Mouse (Mus musculus) fat pad, adult 2 months (tissue): ENCODE measurements at regions not wholly inside any gene's neighbourhood (a gene's known extent, or its start where the extent isn't known, plus 50 kb on each side); places are given as distances from the start of the nearest gene placed in this dataset.

Experiments used
- DNase-seq: peaks from one replicate; pipeline ENCODE4 v3.0.0-alpha.2; 2011; ENCODE audit warnings: low read depth, low spot score; ENCODE audit errors: extremely low read depth

GRCm38 (mm10) chr2:138640654-138641053 lies 384.3 kb downstream of the Btbd3 start:
- no peak for DNase-seq

- no peak for DNase-seq
These were observed 385.0 kb downstream of the Btbd3 start for GRCm38 (mm10) chr2:138641335-138641734.

GRCm38 (mm10) chr2:138648616-138649015 lies 392.3 kb downstream of the Btbd3 start:
- DNase-seq = no peak

GRCm38 (mm10) chr2:138659376-138659775 lies 403.0 kb downstream of the Btbd3 start:
- no peak for DNase-seq

- DNase-seq = no peak
These were observed 413.9 kb downstream of the Btbd3 start for GRCm38 (mm10) chr2:138670307-138670706.

- DNase-seq = peak; percentile 50
These were observed 418.4 kb downstream of the Btbd3 start for GRCm38 (mm10) chr2:138674801-138675200.

- peak; percentile 93 for DNase-seq
These were observed 419.1 kb downstream of the Btbd3 start for GRCm38 (mm10) chr2:138675229-138676065.

GRCm38 (mm10) chr2:138688140-138688871 lies 431.9 kb downstream of the Btbd3 start:
- no peak for DNase-seq

GRCm38 (mm10) chr2:138689497-138689896 lies 433.1 kb downstream of the Btbd3 start:
- no peak for DNase-seq

- DNase-seq = peak; percentile 56
These were observed 446.4 kb downstream of the Btbd3 start for GRCm38 (mm10) chr2:138702783-138703182.

GRCm38 (mm10) chr2:138703943-138704541 lies 447.7 kb downstream of the Btbd3 start:
- DNase-seq = no peak

GRCm38 (mm10) chr2:138708763-138709162 lies 452.4 kb downstream of the Btbd3 start:
- no peak for DNase-seq

- DNase-seq = no peak
These were observed 477.5 kb downstream of the Btbd3 start for GRCm38 (mm10) chr2:138733846-138734245.

- DNase-seq = no peak
These were observed 488.4 kb downstream of the Btbd3 start for GRCm38 (mm10) chr2:138744806-138745205.

- no peak for DNase-seq
These were observed 504.1 kb downstream of the Btbd3 start for GRCm38 (mm10) chr2:138760439-138760963.

- DNase-seq = no peak
These were observed 505.0 kb downstream of the Btbd3 start for GRCm38 (mm10) chr2:138761400-138761799.

- DNase-seq = no peak
These were observed 510.0 kb downstream of the Btbd3 start for GRCm38 (mm10) chr2:138766275-138766842.

- no peak for DNase-seq
These were observed 527.4 kb downstream of the Btbd3 start for GRCm38 (mm10) chr2:138783781-138784180.

GRCm38 (mm10) chr2:138792711-138793450 lies 536.5 kb downstream of the Btbd3 start:
- DNase-seq = peak; percentile 88

- DNase-seq = no peak
These were observed 549.8 kb downstream of the Btbd3 start for GRCm38 (mm10) chr2:138806196-138806595.
